Mouse (Mus musculus): ENCODE results near the gene Prr5.
A peak's percentile ranks its signal among the peaks of the same experiment; 100 is the strongest.

The Prr5 gene

GRCm38 (mm10) chr15:84668938-84669747 is at the start of gene Prr5:
Prr5 (plus strand) TSS chr15:84669620.
- no peak for DNase-seq

- DNase-seq: no peak
Observed at GRCm38 (mm10) chr15:84620028-84620427, 49.4 kb upstream of the Prr5 start.

GRCm38 (mm10) chr15:84621722-84622428 is 47.5 kb upstream of the Prr5 start:
- no peak for DNase-seq

GRCm38 (mm10) chr15:84624870-84625269 is 44.5 kb upstream of the Prr5 start:
- no peak for DNase-seq

GRCm38 (mm10) chr15:84625712-84626414 is 43.6 kb upstream of the Prr5 start:
- DNase-seq: no peak

- no peak for DNase-seq
Observed at GRCm38 (mm10) chr15:84627308-84627707, 42.1 kb upstream of the Prr5 start.

- no peak for DNase-seq
Observed at GRCm38 (mm10) chr15:84629680-84630079, 39.7 kb upstream of the Prr5 start.

- DNase-seq: peak; percentile 52
Observed at GRCm38 (mm10) chr15:84631560-84631959, 37.9 kb upstream of the Prr5 start.

GRCm38 (mm10) chr15:84634361-84634760 is 35.1 kb upstream of the Prr5 start:
- no peak for DNase-seq

- DNase-seq: no peak
Observed at GRCm38 (mm10) chr15:84638405-84638804, 31.0 kb upstream of the Prr5 start.

- DNase-seq: no peak
Observed at GRCm38 (mm10) chr15:84639072-84639450, 30.4 kb upstream of the Prr5 start.

GRCm38 (mm10) chr15:84639451-84640136 is 29.8 kb upstream of the Prr5 start:
- peak; percentile 33 for DNase-seq

- DNase-seq: no peak
Observed at GRCm38 (mm10) chr15:84640722-84641121, 28.7 kb upstream of the Prr5 start.

- DNase-seq: no peak
Observed at GRCm38 (mm10) chr15:84641127-84641526, 28.3 kb upstream of the Prr5 start.

GRCm38 (mm10) chr15:84641948-84642347 is 27.5 kb upstream of the Prr5 start:
- no peak for DNase-seq

- DNase-seq: no peak
Observed at GRCm38 (mm10) chr15:84643178-84643577, 26.2 kb upstream of the Prr5 start.

GRCm38 (mm10) chr15:84651481-84651880 is 17.9 kb upstream of the Prr5 start:
- no peak for DNase-seq

GRCm38 (mm10) chr15:84653151-84653550 is 16.3 kb upstream of the Prr5 start:
- no peak for DNase-seq

GRCm38 (mm10) chr15:84653979-84654966 is 15.1 kb upstream of the Prr5 start:
- no peak for DNase-seq

- DNase-seq: no peak
Observed at GRCm38 (mm10) chr15:84654975-84655374, 14.4 kb upstream of the Prr5 start.

GRCm38 (mm10) chr15:84656689-84657088 is 12.7 kb upstream of the Prr5 start:
- no peak for DNase-seq
